Comparison of ENCODE assay signal across 24 mouse cellular contexts in the genomic region with DNA sequence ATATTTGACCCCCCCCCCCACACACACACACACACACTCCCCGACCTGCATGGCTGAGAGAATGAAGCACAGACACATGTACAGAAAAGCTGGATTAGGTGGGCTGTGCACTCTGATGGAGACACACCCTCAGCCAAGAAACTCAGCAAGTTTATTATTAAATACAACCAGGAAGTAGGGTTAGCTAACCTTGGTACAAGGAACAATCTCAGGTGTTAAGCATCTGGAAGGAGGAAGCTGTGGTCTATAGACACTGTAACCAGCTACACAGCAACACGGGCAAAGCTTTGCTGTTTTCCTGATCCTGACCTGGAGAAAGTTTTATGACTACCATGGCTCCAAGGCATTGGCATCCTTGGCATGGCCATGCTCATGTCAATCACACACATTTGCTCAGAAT. TPM values are rescaled to one million over a fixed set of nuclear protein-coding genes. Genes with fewer than 3 reads are reported as not detected.
DNase-seq lines count a peak whose midpoint lies in the region; ATAC-seq and TF ChIP-seq lines count a peak whose summit lies in the region.
"Had no signal": no experiment of that assay in that cellular context is flagged by ENCODE, and none has a peak within 500 bp of the region (broad histone marks: within the 10 kb centered on the region; RNA-seq: fewer than 3 reads in every experiment).

No protein-coding gene starts in this region.

- H3K27ac ChIP-seq in intestine, embryonic 15.5 days, result no peak overlapping the region
- H3K27ac ChIP-seq in intestine, postnatal 0 days (ENCODE audit: low read depth, low read length), result no peak overlapping the region
- H3K27ac ChIP-seq in stomach, postnatal 0 days (replicated peaks), result 0 out of 2 replicates have a peak overlapping the region, but pooled peaks have one; percentile 53
- H3K27ac ChIP-seq in left cerebral cortex, adult 2 months, result no peak overlapping the region
- H3K27ac ChIP-seq: embryonic facial prominence, embryonic 13.5 days; embryonic facial prominence, embryonic 15.5 days; forebrain, embryonic 10.5 days; forebrain, embryonic 12.5 days had no signal

- intact Hi-C loops in left cerebral cortex, adult 2 months (cut with DNase I), result no loop called here

- no peak overlapping the region for H3K9ac ChIP-seq in intestine, embryonic 15.5 days
- H3K9ac ChIP-seq in intestine, postnatal 0 days (ENCODE audit: low read depth, low read length), result no peak overlapping the region
- H3K9ac ChIP-seq in stomach, postnatal 0 days (ENCODE audit: low read length), result no peak overlapping the region
- H3K9ac ChIP-seq: embryonic facial prominence, embryonic 13.5 days; embryonic facial prominence, embryonic 15.5 days; forebrain, embryonic 12.5 days had no signal

- H3K4me3 ChIP-seq in intestine, embryonic 15.5 days (replicated peaks), result no peak overlapping the region
- no peak overlapping the region for H3K4me3 ChIP-seq in intestine, postnatal 0 days (ENCODE audit: low read depth, low read length)
- no peak overlapping the region for H3K4me3 ChIP-seq in stomach, postnatal 0 days (ENCODE audit: low read depth, low read length)
- no peak overlapping the region for H3K4me3 ChIP-seq in left cerebral cortex, adult 2 months
- H3K4me3 ChIP-seq: embryonic facial prominence, embryonic 13.5 days; embryonic facial prominence, embryonic 15.5 days; erythroblast, embryonic 14.5 days; forebrain, embryonic 10.5 days; forebrain, embryonic 12.5 days had no signal

- H3K4me1 ChIP-seq in intestine, embryonic 15.5 days (replicated peaks), result no peaks in the 10 kb centered on the region
- no peaks in the 10 kb centered on the region for H3K4me1 ChIP-seq in intestine, postnatal 0 days (replicated peaks; ENCODE audit: control insufficient read depth, insufficient read depth, low read length)
- no peaks in the 10 kb centered on the region for H3K4me1 ChIP-seq in stomach, postnatal 0 days (replicated peaks; ENCODE audit: control insufficient read depth, insufficient read depth)
- H3K4me1 ChIP-seq: embryonic facial prominence, embryonic 13.5 days; embryonic facial prominence, embryonic 15.5 days; forebrain, embryonic 10.5 days; forebrain, embryonic 12.5 days had no signal

- no peaks in the 10 kb centered on the region for H3K36me3 ChIP-seq in intestine, embryonic 15.5 days
- H3K36me3 ChIP-seq in intestine, postnatal 0 days (ENCODE audit: control insufficient read depth, insufficient read depth), result no peaks in the 10 kb centered on the region
- H3K36me3 ChIP-seq in stomach, postnatal 0 days (ENCODE audit: control insufficient read depth, insufficient read depth, low read length), result no peaks in the 10 kb centered on the region
- H3K36me3 ChIP-seq: embryonic facial prominence, embryonic 13.5 days; embryonic facial prominence, embryonic 15.5 days; forebrain, embryonic 10.5 days; forebrain, embryonic 12.5 days had no signal

- H3K4me2 ChIP-seq in intestine, embryonic 15.5 days (replicated peaks), result no peak overlapping the region
- no peak overlapping the region for H3K4me2 ChIP-seq in intestine, postnatal 0 days (replicated peaks; ENCODE audit: low read depth)
- H3K4me2 ChIP-seq in stomach, postnatal 0 days (replicated peaks; ENCODE audit: low read depth), result no peak overlapping the region
- H3K4me2 ChIP-seq: embryonic facial prominence, embryonic 13.5 days; embryonic facial prominence, embryonic 15.5 days; forebrain, embryonic 12.5 days had no signal

- 60% methylated on average over 2 of the region's 2 CpGs for WGBS in intestine, embryonic 15.5 days
- 55% methylated on average over 2 of the region's 2 CpGs for WGBS in intestine, postnatal 0 days
- WGBS in stomach, postnatal 0 days, result 70% methylated on average over 2 of the region's 2 CpGs

- no peak for TF ChIP-seq EP300 in stomach, postnatal 0 days (optimal IDR thresholded peaks at IDR 0.05)

- no peak for TF ChIP-seq CTCF in intestine, postnatal 0 days (IDR thresholded peaks at IDR 0.05; ENCODE audit: low read depth)
- TF ChIP-seq CTCF in stomach, postnatal 0 days (IDR thresholded peaks at IDR 0.05; ENCODE audit: low read depth), result no peak
- no peak for TF ChIP-seq CTCF in left cerebral cortex, adult 2 months (IDR thresholded peaks at IDR 0.05)

- no peaks in the 10 kb centered on the region for H3K27me3 ChIP-seq in intestine, embryonic 15.5 days (replicated peaks)
- no peaks in the 10 kb centered on the region for H3K27me3 ChIP-seq in intestine, postnatal 0 days (replicated peaks; ENCODE audit: control insufficient read depth, insufficient read depth, low read length)
- no peaks in the 10 kb centered on the region for H3K27me3 ChIP-seq in stomach, postnatal 0 days (ENCODE audit: control insufficient read depth, insufficient read depth, low read length)
- H3K27me3 ChIP-seq: embryonic facial prominence, embryonic 13.5 days; embryonic facial prominence, embryonic 15.5 days; forebrain, embryonic 12.5 days had no signal

- H3K9me3 ChIP-seq in intestine, embryonic 15.5 days, result no peaks in the 10 kb centered on the region
- no peaks in the 10 kb centered on the region for H3K9me3 ChIP-seq in intestine, postnatal 0 days (ENCODE audit: control insufficient read depth)
- H3K9me3 ChIP-seq in stomach, postnatal 0 days (ENCODE audit: control insufficient read depth, low read length), result no peaks in the 10 kb centered on the region
- H3K9me3 ChIP-seq: embryonic facial prominence, embryonic 13.5 days; embryonic facial prominence, embryonic 15.5 days; forebrain, embryonic 10.5 days; forebrain, embryonic 12.5 days had no signal

- peak; percentile 63 for ATAC-seq in intestine, embryonic 15.5 days
- ATAC-seq in intestine, postnatal 0 days, result peak; percentile 66
- ATAC-seq in neutrophil, adult 5-6 weeks (ENCODE audit: extremely low read depth, insufficient number of reproducible peaks, low FRiP score, poor library complexity, severe bottlenecking), result peak; percentile 69
- peak; percentile 67; the same call in 1 of the 2 replicates for ATAC-seq in stomach, postnatal 0 days (ENCODE audit: low FRiP score, low TSS enrichment)
- ATAC-seq: forebrain, embryonic 14.5 days; forebrain, embryonic 16.5 days had no signal

- DNase-seq in stomach, postnatal 0 days (ENCODE audit: low spot score), result no peak
- no peak for DNase-seq in kidney, postnatal 14 days
- DNase-seq in right cerebral cortex, postnatal 14 days, result no peak
- no peak for DNase-seq in thymus, postnatal 4 days
- DNase-seq in left cerebral cortex, adult 2 months (ENCODE audit: extremely low spot score in 1 of 2, low spot score in 2 of 2), result no peak
- DNase-seq: adrenal gland, adult 8-10 months; adrenal gland, postnatal 14 days; adrenal gland, postnatal 36 days; cerebellum, adult 11-12 months; cerebellum, adult 2 months; cerebellum, adult 9-10 months; cerebellum, postnatal 10 days; cerebellum, postnatal 36 days; embryo, embryonic 11 days had no signal

RNA-seq across cellular contexts. Expression of a gene that starts 12.6 kb away (rescaled TPM):
- polyA plus RNA-seq in intestine, embryonic 15.5 days (2015; fragmentation: Nextera tagmentation; extraction: Ambion mirVana), result 87.0 and 91.6 TPM in 2 replicates
- 93.4 and 95.9 TPM in 2 replicates for polyA plus RNA-seq in intestine, postnatal 0 days (2015; fragmentation: Nextera tagmentation; extraction: Ambion mirVana)
- total RNA-seq in neutrophil, adult 5-6 weeks (2017), result 186 and 188 TPM in 2 replicates
- polyA plus RNA-seq in stomach, postnatal 0 days (2015; fragmentation: Nextera tagmentation; extraction: Ambion mirVana), result 82.5 and 93.5 TPM in 2 replicates
- total RNA-seq in left cerebral cortex, adult 2 months (2021), result 100 to 1,000 TPM; 150 to 171 TPM
